Mouse (Mus musculus) thymus, postnatal 0 days (tissue): Measurements from ENCODE around the gene Prdx2. TPM values are rescaled to one million over a fixed set of nuclear protein-coding genes. Genes with fewer than 3 reads are reported as not detected.
A peak's percentile ranks its signal among the peaks of the same experiment; 100 is the strongest.

Experiments
- DNase-seq: peaks from one replicate; pipeline ENCODE4 v3.0.0-alpha.2; 2015; ENCODE audit warnings: low spot score
- microRNA-seq: library from miRNA; unstranded; fragments of <30 nt; microRNA quantifications from one replicate; pipeline ENCODE4, GENCODE M21; 2016; ENCODE audit warnings: borderline number of aligned reads
- polyA plus RNA-seq: library from polyadenylated mRNA; unstranded; fragments of >200 nt; fragmentation: Nextera tagmentation; extraction: Ambion mirVana; gene quantifications from 2 replicates; pipeline ENCODE4 v1.2.1, GENCODE M21; 2015

The Prdx2 gene
- polyA plus RNA-seq, 1 experiment from 2014 or later: 450 TPM

DNA sequence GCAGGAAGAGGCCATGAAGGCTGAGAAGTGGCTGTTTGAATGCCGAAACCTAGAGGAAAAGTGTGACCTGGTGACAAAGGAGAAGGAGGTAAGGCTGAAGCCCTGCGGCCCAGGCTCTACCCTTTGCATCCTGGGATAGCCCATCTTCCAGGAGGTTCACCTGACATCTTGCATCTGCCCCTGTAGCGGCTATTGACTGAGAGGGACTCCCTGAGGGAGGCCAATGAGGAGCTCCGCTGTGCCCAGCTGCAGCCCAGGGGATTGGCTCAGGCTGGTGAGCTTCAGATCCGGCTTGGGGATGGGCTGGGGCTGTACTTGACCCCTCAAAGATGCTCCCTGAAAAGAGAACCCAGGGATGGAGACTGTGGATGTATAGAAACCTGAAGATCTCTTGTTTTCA, 27.6 kb downstream of the Prdx2 start:
- no peak for DNase-seq

DNA sequence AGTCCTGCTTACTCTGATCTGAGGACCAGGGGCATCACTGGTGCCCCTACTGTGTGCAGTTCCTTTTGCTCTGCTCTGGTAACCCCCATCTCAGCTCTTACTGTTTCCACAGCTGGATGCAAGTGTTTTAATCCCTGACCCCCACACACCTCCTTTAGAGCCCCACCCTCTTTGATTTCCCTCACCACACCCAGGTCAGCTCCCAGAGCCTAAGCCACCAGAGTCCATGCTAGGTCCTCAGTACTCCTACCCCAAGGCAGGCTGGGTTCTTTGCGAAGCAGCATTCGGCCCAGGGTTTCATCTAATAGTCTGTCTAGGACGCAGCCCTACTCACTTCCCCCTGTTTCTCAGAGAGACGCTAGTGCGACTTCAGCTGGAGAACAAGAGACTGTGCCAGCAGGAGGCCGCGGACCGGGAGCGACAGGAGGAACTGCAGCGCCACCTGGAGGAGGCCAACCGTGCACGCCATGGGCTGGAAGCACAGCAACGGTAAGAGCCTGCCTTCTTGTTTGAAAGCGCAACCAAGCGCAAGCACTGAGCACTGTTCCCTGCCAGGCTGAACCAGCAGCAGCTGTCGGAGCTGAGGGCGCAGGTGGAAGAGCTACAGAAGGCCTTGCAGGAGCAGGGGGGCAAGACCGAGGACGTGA, 28.4 kb downstream of the Prdx2 start:
- DNase-seq: peak; percentile 94

DNA sequence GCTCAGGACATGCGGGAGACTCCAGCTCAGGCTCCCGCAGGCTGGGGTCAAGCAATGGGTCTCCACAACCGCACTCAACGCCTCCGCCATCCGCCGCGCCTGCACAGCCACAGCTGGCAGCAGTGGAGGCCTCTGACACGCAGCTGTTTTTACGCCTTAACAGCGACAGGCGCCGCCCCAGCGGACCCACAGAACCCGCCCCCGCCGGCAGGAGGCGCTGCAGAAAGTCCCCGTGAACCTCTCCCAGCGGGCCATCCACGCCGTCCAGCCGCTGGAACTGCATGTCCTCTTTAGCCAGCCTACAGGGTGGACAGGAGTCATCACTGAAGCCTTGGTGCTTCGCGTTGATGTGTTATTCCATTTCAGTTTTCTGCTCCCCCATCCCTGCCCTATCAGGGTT, 38.3 kb downstream of the Prdx2 start:
- DNase-seq: peak; percentile 47

DNA sequence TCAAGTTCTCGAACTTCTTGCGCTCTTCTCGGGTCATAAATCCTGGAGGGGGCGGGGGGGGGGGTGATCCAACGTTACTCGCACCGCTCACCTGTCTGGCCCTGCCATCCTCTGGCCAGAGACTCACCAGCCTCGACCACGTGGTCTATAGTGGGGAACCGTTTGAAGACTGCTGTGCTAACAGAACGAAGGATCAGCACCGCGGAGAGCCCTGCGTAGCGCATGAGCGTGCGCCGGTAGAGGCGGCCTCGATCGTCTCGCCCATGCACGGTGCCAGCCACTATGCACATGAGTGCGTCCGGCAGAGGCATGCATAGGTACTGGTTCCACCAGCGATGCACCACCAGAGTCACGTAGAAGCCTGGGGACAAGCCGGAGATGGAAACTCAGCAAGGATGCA, 41.9 kb downstream of the Prdx2 start:
- DNase-seq: no peak

DNA sequence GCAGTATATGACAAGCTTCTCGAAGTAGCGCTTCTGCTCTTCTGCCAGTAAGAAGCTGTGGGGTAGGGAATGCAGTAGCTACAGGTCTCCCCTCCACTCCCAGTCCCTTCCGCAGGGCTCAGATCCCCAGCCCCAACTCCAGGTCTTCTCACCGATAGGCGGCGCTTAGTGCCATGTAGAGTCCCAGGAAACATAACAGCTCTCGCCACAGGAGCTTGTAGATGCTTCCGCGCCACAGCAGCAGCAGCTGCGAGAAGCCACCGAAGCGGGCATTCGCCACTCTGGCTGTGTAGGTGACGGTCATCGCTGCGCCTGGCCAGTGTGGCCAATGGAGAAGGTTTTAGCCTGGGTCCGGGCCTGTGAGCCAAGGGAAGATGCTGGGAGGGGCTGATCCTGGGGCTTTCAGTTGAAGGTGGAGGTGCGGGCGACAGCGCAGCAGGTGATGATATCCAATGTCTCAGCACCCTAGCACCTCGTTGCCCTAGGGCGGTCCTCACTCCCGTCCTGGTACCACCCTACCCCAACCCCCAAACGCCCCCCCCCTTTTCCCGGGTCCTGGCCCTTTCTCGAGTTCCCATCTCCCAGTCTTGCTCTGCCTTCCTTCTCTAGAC, 43.9 kb downstream of the Prdx2 start:
- DNase-seq: peak; percentile 87

DNA sequence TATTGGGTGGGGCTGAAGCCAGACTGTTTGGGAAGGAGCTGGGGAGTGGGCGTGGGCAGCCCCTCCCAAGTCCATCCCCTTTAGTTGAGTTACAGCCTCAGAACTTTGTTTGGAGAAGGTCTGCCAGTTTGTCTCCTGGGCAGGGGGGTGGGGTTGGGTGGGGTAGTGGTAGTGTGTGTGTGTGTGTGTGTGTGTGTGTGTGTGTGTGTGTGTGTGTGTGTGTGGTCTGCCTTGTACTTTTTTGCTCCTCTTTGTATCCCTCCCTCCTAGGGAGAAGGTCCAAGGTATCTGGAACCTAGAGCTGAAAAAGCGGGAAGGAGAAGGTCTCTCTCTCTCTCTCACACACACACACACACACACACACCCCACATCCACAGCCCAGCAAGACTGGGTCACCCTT, 45.0 kb downstream of the Prdx2 start, which contains the start of gene Best2:
Gene Best2, minus strand, starts transcription at position 101 of the 400 bp plus-strand sequence.
- DNase-seq: no peak

DNA sequence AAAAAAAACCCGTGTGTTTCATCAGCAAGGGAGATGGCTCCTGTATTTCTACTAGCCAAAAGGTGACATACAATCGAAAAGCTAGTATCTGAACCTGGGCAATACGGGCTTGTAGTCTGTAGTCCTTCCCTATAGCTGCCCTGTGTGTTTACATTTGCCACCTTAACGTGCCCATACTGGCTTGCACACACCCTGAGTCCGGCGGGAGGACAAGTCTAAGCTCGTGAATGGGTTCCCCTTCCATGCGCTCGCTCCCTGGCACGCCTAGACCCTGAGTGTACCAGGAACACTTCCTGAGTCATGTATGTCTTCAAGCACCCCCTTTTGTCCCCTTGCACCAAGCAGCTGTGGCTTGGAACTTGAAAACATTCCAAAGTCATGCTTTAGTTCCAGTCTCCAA, 47.3 kb downstream of the Prdx2 start:
- DNase-seq: no peak

DNA sequence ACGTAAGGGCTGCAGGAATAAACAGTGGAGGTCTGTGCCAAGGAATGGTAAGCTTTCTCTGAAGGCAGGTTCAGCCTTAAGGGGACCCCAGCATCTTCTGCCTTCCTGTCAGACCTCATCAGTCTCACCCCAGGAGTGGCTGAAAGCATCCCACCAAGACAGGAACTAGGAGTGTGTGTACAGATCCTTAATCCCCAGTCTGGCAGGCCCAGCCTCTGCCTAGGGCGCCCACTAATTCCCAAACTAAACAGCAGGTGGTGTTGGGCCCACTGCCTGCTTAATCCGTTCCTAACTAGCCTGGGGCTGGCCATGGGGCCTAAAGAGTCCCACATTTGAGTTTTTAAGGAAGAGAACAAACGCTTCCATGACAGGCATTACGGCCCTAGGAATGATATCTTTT, 47.8 kb downstream of the Prdx2 start:
- no peak for DNase-seq

DNA sequence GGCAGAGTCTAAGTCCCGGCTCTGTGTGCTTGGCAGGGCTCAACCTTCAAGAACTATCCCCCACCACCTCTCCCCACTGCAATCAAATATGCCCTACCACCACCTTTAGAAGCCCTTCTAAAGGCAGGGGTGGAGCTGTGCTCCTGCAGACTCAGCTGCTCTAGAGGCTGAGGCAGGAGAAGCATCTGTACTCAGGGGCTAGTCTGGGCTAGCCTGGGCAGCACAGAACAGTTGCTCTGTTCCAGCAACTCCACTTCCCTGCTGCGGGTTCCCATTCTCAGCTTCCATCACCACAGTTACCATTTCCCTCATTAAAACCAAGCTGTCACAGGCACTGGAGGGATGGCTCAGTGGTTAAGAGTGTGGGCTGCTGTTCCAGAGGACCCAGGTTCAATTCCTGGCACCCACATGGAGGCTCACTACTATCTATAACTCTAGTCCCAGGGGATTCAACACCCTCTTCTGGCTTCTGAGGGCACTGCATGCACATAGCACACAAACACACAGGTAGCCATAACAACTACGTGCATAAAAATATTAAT, 52.2 kb downstream of the Prdx2 start:
- no peak for DNase-seq

DNA sequence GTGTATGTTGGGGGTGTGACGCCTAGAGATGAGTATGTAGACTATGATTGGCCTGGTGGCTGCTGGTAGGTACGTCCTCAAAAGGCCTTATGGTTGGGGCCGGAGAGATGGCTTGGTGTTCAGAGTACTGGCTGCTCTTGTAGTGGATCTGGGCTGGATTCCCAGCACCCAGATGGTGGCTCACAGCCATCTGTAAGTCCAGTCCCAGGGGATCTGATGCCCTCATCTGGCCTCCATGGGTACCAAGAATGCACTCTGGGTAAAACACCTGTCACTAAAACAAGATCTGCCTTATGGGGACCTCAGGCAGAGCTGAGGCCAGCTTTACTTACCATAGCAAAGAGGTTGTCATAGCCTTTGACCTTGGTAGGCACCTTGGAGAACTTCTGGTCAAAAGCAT, 54.5 kb downstream of the Prdx2 start:
- DNase-seq: no peak

Small RNA genes lying within 50 kb of the gene (microRNA-seq; reads per million reads assigned to microRNA genes)
- gene Gm24197: not detected

Other genes with a start within 250 kb of the Prdx2 start
- gene G430095P16Rik, start 246.6 kb upstream of the Prdx2 start, polyA plus RNA-seq: 2.4 and 3.6 TPM in 2 replicates
- 7.2 and 11.7 TPM in 2 replicates for gene Nfix, start 169.2 kb upstream of the Prdx2 start, polyA plus RNA-seq
- gene Dand5, start 146.8 kb upstream of the Prdx2 start, polyA plus RNA-seq: 4.0 and 4.4 TPM in 2 replicates
- gene Gadd45gip1, start 138.1 kb upstream of the Prdx2 start, polyA plus RNA-seq: 56.4 and 57.4 TPM in 2 replicates
- 120 and 141 TPM in 2 replicates for gene Rad23a, start 128.9 kb upstream of the Prdx2 start, polyA plus RNA-seq
- 383 and 479 TPM in 2 replicates for gene Calr, start 122.7 kb upstream of the Prdx2 start, polyA plus RNA-seq
- gene Farsa, start 112.6 kb upstream of the Prdx2 start, polyA plus RNA-seq: 92.4 and 93.1 TPM in 2 replicates
- 104 and 110 TPM in 2 replicates for gene Syce2, start 97.5 kb upstream of the Prdx2 start, polyA plus RNA-seq
- gene Gcdh, start 75.7 kb upstream of the Prdx2 start, polyA plus RNA-seq: 27.1 and 29.1 TPM in 2 replicates
- 0.37 and 0.43 TPM in 2 replicates for gene Klf1, start 67.7 kb upstream of the Prdx2 start, polyA plus RNA-seq
- 12.8 and 12.9 TPM in 2 replicates for gene Dnase2a, start 61.0 kb upstream of the Prdx2 start, polyA plus RNA-seq
- 0.08 and 0.22 TPM in 2 replicates for gene Mast1, start 32.2 kb upstream of the Prdx2 start, polyA plus RNA-seq
- 0.10 and 0.23 TPM in 2 replicates for gene Rtbdn, start 22.6 kb upstream of the Prdx2 start, polyA plus RNA-seq
- not detected in 2 replicates for gene Gm49661, start 154 bp upstream of the Prdx2 start, polyA plus RNA-seq
- gene Rnaseh2a, start 180 bp downstream of the Prdx2 start, polyA plus RNA-seq: 150 TPM in 2 replicates
- 71.2 and 71.6 TPM in 2 replicates for gene Junb, start 9.1 kb downstream of the Prdx2 start, polyA plus RNA-seq
- 14.9 and 16.0 TPM in 2 replicates for gene Hook2, start 21.0 kb downstream of the Prdx2 start, polyA plus RNA-seq
- gene Best2, start 44.9 kb downstream of the Prdx2 start, polyA plus RNA-seq: 0.12 TPM in 1 of 2 replicates, not detected in the other
- 90.7 and 95.8 TPM in 2 replicates for gene Asna1, start 55.7 kb downstream of the Prdx2 start, polyA plus RNA-seq
- gene Trir, start 57.2 kb downstream of the Prdx2 start, polyA plus RNA-seq: 172 and 191 TPM in 2 replicates
- 27.4 and 29.0 TPM in 2 replicates for gene Tnpo2, start 67.3 kb downstream of the Prdx2 start, polyA plus RNA-seq
- gene Fbxw9, start 90.5 kb downstream of the Prdx2 start, polyA plus RNA-seq: 15.0 and 18.0 TPM in 2 replicates
- not detected in 2 replicates for gene Gm5741, start 98.4 kb downstream of the Prdx2 start, polyA plus RNA-seq
- 78.0 and 80.5 TPM in 2 replicates for gene Dhps, start 102.2 kb downstream of the Prdx2 start, polyA plus RNA-seq
- gene Wdr83os, start 111.2 kb downstream of the Prdx2 start, polyA plus RNA-seq: 142 and 149 TPM in 2 replicates
- gene Wdr83, start 111.7 kb downstream of the Prdx2 start, polyA plus RNA-seq: 53.4 and 54.2 TPM in 2 replicates
- gene Man2b1, start 113.7 kb downstream of the Prdx2 start, polyA plus RNA-seq: 64.0 and 68.4 TPM in 2 replicates
- gene Zfp791, start 153.5 kb downstream of the Prdx2 start, polyA plus RNA-seq: 0.50 and 0.53 TPM in 2 replicates
- gene Cks1brt, start 182.3 kb downstream of the Prdx2 start, polyA plus RNA-seq: 0.05 TPM in 1 of 2 replicates, not detected in the other